Mouse (Mus musculus): ENCODE results near the gene Pnkd.

Gene Pnkd

DNA sequence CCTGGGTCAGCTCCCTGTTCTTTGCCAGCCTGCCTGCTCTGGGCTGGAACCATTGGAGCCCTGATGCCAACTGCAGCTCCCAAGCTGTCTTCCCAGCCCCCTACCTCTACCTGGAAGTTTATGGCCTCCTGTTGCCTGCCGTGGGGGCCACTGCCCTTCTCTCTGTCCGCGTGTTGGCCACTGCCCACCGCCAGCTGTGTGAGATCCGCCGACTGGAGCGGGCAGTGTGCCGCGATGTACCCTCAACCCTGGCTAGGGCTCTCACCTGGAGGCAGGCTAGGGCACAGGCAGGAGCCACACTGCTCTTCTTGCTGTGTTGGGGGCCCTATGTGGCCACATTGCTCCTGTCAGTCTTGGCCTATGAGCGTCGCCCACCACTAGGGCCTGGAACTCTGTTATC, 5.7 kb upstream of the Pnkd start:
- DNase-seq, result no peak

DNA sequence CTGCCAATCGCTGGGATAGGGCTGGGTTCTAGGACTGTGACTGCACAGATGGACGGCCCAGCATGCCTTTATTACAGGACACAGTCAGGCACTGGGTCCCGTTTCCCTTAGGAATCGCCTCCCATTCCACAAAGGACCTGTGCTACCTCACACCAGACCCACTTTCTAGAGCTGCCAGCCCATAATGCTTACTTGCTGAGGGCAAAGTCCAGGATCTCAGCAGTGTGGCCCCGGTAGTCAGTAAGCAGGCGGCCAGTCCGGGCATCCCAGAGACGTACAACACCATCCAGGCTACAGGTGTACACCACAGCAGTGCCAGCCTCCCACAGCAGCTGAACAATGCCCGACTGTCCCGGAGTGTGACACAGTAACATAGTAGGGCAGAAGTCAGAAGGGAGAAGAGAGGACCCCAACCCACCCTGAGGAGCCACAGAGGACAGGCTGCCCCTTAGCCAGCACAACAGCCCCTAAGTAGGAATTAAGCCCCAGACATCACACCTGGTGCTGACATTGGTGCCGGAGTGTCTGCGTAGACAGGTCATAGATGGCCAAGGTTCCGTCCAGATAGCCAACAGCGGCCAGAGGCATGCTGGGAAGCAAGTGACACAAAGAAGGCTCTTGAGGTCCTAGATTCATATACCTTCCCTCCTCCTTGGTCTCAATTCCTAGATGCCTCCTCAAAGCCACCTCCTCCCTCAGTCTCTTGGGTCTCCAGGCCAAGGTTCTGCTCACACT, 4.0 kb upstream of the Pnkd start:
- DNase-seq, result no peak

DNA sequence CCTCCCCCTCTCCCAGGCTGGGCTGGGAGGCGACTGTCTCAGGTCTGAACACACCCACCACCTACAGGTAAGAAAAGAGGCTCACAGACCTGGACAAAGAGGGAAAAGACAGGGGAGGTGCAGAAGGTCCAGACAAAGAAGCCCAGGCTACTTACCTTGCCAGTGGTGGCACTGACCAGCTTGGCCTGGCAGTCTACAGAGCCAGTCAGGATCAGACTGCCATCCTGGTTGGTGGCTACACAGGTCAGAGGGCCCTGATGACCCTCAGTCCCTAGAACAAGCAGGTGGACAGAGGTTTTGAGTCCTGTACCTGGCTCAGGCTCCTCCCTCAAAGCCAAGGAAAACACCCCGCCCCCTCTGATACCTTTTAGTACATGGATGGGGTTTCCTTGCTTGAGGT, 3.4 kb upstream of the Pnkd start:
- DNase-seq, result no peak

DNA sequence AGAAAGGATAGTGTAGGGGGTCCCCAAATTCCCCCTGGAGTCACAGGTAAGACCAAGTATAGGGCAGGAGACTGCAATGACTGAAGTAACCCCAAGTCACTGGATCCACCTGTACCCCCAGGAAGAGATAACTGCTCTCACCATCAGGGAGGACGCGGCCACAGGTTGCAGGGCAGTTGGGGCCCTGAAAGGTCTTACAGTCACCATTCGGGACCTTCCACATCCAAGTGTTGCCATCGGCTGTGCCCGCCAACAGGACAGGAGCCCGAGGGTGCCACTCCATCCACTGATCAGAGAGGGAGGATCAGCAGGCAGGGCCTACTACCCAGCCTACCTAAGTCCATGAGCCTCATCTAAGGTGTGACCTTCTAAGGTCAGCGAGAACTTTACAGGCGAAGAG, 2.8 kb upstream of the Pnkd start:
- no peak for DNase-seq

DNA sequence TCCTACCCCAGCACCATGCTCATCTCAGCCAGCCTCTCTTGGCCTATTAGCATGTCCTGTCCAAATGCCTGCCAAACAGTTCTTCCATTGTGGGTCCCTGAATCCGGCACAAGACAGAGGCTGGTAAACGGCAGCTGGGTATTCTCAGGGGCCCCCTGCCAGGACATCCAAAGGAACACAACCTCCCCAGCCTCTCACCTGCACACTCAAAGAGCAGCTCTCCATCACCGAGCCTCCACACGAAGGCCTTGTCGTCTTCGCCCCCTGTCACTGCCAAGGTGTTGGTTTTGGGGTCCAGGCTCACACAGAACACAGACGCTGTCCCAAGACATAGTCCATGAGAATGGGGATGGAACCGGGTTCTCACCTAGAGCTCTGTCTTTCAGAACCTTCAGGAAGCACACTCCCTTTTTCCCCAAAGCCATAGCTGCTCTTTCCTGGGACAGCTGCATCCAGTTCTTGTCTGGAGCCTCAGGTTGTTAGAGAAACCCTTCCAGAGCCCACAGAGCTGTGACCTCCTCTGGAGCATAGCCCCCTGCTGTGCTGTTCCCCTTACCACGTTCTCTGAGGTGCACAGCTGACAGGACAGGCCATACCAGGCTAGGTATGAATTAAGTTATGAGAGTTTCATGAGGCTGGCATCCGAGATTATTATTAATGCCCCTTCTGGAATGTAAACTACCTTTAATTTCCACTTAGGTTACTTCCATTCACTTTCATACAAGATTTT, 1.7 kb upstream of the Pnkd start:
- DNase-seq, result no peak

DNA sequence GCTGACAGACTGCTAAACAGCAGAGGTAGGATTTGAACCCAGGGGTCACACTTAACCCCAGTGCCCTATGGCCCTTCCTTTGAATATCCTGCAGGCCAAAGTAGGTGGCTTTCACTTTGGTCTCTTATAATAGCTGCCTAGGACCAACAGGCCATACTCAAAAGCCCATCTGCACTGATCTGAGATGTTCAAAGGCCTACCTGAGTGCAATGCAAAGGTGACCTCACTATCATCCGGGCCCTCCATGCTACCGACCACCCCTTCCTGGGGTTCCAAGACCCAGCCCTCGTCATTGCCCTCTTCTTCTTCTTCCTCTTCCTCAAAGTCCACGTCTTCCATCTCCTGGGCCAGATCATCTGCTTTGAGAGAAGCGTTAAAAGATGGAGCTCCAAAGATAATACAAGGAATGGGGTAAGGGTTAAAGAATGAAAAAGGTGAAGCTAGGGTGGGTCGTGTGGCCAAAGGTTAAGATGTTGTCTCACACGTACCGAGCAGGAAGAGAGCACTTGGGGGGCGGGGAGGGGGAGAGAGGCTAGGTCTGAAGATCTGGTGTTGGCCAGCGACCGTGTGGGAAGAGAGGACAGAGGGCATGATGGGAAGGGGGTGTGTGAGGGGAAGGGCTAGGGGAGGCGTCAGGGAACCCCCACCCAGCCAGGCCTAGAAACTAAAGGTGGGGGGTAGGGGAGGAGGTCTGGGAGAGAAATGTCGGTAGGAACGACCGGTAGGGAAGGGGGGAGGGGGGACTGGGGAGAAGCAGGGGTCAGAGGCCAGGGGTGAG, 855 bp upstream of the Pnkd start:
- peak; percentile 79 for DNase-seq

DNA sequence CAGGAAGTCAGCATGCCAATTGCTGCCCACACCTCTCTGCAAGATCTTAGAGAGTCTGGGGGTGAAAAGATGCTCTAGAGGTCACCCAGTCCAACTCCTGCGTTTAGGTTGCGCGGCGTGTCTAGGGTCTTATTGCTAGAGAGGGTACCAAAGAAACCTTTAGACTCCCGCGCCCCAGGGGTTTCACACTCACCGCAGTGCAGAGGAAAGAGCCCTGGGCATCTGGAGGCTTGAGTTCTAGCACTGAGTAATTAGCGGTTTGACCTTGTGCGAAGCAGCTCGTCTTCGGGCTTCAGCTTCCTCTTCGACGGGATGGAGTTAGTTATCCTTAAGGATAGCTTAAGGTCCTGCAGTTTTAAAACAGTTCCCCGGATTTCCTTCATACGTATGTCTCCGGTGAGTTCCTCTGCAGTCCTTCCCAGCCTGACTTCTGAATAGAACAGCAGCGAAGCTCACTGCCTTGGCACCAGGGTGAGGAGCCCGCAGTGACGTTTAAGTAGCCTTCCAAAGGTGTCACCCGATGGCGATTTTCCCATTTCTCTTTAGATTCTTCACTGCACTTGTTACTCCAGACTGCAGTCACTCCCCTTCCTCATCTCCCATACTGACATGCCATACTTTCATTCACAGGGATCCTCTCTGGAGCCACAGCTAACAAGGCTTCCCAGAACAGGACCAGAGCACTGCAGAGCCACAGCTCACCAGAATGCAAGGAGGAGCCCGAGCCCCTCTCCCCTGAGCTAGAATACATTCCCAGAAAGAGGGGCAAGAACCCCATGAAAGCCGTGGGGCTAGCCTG, 681 bp downstream of the Pnkd start:
- DNase-seq, result no peak

DNA sequence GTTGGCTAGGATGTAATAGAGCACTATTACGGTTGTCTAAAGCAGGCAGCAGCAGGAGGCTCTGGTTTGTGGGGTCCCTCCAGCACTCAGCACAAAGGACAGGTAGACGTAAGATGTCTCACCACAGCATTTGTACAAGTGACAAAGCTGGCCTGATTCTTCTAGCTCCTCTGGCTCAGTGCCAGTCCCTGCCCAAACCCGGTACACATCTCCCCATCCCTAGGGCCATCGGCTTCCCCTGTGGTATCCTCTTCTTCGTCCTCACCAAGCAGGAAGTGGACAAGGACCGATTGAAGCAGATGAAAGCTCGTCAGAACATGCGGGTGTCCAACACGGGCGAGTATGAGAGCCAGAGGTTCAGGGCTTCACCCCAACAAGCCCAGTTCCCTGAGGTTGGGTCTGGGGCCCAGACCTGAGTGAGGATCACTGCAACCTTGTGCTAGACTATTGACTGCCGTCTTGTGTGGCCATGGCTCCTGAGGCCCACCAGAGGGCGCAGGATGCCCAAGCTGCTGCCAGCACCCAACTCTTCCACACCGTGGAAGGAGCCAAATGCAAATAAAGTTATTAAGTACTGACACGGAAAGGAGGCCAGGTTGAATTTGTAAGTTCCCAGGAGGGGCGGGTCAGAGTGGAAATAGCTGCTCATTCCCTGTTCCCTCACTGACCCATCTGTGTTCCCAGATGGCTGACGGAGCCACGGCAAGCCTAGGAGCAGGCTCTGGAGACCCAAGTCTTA, 2.3 kb downstream of the Pnkd start:
- DNase-seq, result peak; percentile 52

DNA sequence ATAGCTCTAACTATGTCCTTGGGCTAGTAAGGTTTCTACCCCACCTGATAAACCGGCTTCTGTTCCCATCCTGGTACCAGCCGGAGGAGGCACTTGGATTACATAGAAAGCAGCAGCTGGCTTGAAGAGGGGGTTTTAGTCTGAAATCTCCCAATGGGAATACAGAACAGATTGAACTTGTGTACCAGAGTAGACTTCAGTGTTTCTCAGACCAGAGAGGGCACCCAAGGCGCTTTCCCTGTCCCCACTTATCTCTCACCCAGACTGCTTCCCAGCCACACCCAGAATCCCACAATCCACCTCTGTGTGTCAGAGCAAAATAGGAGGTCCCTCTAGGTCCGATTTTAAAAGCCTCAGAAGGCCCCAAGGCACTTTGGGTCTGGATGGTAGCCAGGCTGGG, 3.6 kb downstream of the Pnkd start:
- no peak for DNase-seq

DNA sequence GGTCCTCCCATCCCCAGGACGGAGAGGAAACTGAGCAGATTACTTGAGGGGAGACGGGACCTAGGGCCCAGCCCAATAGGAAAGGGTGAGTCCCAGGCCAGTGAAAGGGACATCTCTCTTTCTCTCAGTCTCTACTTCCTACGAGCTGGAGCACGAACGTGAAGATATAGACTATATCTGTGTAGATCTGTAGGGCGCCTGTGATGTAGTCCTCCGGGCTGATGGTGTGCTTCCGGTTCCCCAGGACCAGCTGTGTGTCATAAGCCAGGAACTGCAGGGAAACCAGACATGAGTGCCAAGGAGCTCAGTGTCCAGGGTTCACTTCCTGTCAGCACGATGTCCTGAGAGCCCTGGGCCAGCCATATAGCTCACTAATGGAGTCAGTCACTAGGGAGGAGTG, 4.5 kb downstream of the Pnkd start:
- no peak for DNase-seq

DNA sequence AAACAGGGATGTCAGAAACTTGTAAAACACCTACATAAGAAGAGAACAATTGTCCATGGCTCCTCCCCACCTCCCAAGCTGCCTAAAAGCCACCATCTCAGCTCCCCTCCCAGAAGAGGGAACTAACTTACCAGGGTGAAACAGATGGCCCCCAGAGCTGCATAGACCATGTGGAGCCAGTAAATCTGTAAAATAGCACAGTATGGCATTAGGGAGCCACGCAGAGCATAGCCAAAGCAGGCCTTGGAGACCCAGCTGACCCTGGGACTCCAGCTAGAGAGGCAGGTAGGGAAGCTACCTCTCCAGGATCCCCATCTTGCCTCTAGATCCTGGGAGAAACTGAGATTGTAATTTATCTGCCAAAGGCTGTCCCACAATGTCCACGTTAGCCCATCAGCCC, 5.0 kb downstream of the Pnkd start:
- DNase-seq, result no peak

DNA sequence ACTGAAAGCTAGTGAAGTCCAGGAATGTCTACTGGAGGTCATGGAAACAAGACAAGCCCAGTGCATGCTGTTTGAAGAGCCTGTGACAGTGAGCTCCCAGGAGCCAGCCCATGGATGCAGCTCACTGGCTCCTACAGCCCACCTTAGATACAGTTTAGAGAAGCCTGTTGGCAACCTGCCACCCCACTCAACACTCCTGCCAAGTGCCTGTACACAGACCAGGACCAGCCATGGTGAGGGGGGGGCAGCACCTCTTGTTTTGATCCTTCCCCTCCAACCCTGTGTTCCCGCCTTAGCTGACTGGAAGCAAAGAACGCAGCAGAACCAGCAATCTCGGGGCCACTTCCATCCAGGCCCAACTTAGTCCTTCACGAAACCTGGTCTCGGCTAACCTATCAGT, 5.4 kb downstream of the Pnkd start:
- DNase-seq, result no peak

DNA sequence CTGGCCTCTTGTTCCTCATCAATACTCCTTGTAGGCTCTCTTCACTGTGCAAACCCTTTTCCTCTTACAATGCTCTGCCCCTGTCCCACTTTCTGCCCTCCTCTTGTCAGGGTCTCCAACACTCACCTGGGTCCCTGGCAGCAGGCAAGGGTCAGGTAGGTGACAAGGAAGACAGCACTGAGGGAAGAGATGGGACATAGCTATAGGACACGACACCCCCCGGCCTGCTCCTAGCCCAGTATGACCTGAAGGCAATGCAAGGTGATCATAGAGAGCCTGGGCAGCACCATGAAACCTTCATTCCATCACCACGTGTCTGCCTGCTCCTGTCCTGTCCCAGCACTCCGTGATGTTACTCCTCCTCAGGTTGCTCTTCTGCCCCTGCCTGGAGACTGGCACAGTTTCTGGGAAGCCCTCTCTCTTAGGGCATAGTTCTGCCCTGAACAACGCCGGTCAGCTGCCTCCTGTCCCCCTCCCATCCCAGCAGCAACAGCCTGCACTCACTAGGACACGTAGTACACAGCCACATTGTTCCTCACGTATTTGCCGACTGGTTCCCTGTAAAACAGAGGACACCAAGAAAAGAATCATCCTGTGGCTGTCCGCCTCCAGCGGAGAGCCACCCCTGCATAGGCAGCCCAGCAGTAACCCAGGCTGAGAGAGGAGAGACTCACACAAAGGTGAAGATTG, 7.7 kb downstream of the Pnkd start:
- no peak for DNase-seq

DNA sequence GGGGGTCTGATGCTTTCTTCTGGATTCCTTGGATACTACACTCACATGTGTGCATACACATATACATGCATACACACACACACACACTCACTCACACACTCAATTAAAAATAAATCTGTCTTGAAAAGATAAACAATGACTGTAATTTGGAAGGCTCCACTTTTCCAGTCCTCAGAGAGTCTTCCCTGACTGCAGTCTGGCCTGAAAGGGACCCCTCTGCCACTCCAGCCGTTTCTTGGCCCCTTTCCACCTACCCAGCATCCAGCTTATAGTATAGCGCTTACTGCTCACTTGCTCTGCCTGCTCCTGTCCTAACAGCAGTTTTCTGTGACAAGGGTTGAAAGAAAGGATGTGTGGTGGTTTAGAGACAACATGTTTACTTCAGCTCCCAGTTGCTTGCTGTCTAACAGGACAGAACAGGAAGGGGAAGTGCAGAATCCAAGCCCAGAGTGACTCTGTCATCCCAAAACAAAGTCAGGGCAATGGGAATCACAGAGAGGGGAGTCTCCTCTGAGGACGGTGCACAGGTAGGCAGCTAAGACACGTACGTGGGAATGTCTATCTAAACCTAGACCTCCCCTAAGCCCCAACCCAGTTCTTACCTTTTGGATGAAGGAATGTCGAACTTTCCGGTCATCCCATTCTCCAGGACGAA, 8.7 kb downstream of the Pnkd start:
- no peak for DNase-seq

DNA sequence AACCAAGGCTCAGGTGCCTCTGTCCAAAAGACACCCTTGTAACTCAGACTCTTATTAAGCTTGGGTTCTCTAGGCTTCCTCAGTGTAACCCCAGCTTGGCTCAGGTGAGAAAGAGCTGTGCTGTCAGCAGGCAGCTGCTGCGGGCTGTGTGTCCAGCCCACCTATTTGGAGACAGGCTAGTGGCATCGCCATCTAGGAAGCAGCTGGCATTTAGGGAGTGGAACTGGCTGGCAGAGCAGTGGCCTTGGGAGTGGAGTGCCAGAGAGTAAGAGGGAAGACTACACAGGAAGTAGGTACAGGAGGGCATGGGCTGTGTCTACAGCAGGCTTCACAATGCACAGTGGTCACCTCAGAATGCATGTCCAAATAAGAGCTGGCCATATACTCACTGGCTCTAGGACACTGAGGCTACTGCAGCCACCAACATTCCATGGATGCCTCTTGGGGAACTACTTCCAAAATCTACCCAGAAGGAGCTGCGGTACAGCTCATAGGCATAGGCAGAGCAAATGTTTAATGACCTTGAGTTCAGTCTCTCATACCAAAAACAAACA, 9.4 kb downstream of the Pnkd start:
- DNase-seq, result no peak

DNA sequence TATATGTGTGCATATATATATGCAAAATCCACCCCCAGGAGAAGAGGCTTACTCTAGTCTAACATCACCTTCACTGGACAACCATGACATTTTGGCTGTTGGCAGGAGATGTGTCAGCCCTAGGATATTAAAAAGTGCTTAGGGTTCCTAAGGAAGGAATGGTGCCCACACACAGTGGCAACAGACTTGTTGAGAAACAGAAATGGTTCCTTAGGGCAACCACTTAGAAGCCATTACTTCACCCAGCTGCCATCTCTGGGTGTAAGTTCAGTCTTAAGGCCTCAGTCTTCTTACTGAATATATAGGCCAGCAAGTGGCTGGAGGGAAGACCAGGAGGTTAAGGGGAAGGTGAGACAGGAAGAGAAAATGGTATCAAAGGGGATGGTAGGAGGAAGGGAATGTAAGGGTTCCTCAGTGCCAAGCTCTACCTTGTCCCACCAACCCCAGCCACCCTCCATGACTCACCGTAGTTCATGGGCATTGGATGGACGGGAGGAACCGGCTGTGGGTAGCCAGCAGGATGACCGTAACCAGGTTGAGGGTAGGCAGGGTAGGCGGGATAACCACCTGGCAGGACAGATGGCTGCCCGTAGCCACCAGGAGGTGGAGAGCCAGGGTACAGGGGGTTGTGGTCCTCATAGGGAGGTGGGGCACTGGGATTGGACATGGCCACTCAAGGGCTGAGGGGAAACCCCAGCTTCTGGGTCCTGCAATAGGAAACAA, 10.2 kb downstream of the Pnkd start:
- DNase-seq, result no peak

DNA sequence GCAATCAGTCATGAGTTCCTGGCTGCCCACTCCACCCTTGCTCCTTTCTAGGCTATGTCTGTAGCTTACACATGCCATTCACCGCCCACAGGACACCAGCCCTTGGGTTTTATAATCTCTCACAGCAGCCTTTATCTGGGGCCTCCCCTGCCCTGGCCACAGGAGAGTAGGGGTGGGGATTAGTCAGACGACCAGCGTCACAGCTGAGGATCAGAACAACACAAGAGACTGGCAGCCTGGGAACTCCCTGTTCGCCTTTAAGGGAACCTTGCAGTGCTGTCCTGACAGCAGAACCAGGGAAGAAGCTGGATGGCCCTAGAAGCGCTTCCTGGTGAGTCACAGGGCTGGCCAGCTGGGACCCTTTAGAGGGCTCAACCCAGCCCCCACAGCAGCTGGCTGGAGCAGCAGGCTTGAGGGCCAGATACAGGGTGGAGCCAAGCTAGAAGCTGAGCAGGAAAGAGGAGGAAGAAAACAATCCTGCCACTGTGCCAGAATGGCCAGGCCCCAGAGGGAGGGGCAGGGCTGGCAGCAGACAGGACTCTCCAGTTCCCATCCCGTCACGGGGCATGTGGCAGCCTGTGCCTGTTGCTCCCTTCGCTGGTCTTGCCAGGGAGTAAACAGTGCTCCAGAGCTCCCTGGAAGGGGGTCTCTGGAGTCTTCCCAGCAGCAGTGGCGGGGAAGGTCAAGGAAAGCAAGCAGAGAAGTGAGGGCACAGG, 10.9 kb downstream of the Pnkd start:
- DNase-seq, result peak; percentile 92

DNA sequence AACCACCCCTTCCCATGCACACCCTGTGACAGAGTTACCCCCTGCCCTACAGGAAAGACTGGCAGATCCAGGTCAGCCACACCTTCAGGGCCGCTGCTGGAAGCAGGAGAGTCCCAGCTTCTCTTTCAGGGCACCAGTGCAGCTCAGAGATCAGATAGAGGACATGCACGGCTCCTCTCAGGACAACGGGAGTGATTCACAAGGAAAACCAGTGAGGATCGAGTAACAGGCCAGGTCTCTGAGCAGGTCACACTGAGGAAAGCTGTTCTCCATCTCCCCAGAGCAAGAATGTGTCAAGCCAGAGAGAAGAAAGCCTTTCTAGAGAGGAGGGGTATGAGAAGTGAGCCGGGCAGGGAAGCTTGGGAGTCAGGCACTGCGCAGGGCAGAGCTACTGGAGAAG, 11.7 kb downstream of the Pnkd start:
- no peak for DNase-seq

DNA sequence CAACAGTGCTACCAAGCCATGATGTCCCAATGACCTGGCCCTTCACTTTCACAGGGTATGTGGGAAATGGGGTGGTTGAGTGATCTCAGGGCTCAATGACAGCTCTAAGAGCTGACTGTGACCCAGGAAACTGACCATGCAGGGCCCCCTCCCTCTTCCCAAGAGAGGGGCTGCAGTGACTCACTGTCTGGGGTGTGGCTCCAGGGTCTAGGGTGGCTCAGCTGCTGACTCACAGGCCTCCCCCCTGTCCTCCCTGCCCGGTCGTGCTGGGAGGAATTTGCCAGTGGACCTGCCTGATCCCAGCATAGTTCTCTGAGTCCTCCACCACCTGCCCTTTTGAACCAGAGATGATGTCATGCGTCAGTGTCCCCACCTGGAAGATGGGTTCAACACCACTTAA, 12.5 kb downstream of the Pnkd start:
- DNase-seq, result no peak

All from retina, postnatal 1 day (tissue).